Mouse (Mus musculus) adrenal gland, postnatal 10 days (tissue): ENCODE data around the gene Nlk. TPM values are rescaled to one million over a fixed set of nuclear protein-coding genes. Genes with fewer than 3 reads are reported as not detected.
"Not testable (repeated sequence)": the region's sequence is repeated elsewhere in the genome, so short reads cannot be mapped to it uniquely, and the experiment has no call there.

ENCODE experiments used
- DNase-seq: peaks from one replicate; pipeline ENCODE4 v3.0.0; 2021; ENCODE audit warnings: mixed read lengths
- total RNA-seq, 2 experiments: library from RNA; stranded (reverse); gene quantifications; 2 replicates each; pipeline ENCODE4 v1.2.3; 2021

Nlk gene
- total RNA-seq, 2 experiments from 2014 or later, result 29.1 to 33.5 TPM

DNA sequence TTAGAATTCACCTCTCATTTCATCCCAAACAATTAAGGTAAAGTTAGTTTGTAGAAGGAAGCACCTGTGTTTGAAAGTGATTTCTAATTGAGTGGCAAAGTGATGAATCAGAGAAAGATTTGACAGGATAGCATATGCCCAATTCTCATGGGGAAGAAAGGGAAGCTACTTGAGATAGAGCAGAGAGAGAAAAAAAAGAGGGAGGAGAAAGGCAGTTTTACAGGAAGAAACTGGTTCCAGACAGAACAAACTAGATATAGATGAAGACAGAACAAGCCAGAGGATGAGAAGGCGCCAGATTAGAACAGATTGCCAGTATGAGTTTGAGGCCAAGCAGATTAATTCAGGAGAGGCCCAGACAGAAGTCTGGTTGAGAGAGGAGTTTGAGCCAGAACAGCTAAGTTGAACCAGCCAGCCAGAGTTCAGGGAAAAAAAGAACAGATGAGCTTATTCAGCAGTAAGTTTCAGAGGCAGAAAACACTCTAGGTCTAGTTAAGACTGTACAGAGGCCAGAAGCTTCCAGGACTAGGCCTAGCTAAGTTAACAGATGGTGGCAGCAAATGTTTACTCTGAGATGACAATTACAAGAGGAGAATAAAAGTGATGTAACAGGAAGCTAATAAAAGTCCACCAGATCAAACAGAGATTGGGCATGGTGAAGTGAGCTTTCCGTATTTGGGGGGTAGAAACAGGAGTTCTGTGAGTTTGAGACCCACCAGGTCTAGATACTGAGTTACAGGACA lies 149.3 kb downstream of the Nlk start:
- no peak for DNase-seq

DNA sequence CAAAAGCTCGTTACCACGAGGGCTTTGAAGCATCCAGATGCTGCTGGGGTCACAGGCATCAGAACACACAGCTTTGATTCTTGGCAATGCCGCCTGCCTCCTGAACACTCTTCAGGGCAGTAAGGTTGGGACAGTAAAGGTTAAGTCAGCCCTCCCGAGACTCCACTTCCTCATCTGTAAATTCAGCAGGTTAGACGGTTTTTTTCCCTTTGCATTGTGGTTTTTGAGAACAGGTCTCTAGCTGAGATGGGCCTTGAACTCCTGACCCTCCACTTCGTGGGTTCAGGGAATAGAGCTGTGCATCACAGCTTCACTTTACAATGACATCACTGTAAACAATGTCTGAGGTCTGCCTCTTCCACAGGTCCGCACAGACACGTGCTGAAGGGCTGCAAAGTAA lies 152.0 kb downstream of the Nlk start:
- no peak for DNase-seq

DNA sequence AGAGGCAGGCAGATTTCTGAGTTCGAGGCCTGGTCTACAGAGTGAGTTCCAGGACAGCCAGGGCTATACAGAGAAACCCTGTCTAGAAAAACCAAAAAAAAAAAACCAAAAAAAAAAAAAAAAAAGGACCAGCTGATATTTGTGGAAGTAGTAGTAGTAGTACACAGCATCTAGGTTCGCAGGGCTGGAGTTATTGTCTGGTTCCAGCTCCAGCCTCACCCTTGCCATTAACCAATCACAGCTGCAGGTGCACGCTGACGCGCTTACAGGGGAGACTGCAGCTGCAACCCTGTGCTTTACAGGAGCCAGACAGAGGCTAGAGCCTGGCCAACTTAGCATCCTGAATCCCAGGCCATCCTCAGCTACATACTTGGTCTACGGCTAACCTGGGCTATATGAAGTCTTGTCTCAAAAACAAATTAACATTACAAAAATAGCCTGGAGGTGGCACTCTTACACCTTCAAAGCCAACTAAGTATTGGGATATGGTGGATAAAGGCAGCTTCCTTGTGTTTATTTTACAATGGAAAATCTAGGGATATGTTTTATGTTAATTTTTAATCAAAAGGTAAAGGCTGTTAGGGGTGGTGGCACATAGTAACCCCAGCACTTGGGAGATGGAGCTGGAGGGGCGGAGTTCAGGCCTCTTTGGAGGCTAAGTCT lies 152.6 kb downstream of the Nlk start:
- DNase-seq, result no peak

GRCm38 (mm10) chr11:78540358-78540757 lies 156.8 kb downstream of the Nlk start:
- peak; percentile 48 for DNase-seq

DNA sequence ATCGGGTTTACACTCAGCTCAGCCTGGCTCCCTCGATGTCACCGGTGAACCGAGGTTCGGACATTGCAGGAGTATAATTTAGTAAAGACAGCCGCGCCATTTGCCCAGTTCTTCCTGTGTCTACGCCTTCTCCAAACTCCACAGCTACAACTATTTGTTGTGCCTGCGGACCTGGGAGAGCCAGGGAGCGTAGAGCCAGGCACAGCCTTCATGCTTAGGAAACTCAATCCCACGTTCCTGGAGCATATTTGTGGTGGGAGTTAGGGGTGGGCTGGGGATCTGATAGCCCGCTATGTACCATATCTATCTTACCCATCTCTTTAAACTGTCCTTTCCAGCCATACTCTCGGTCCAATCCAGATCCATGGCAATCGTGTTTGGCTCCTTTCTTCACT lies 160.5 kb downstream of the Nlk start:
- DNase-seq, result no peak

GRCm38 (mm10) chr11:78536080-78536689 lies 161.0 kb downstream of the Nlk start, which contains the start of the genes Tnfaip1 and Ift20:
Gene Tnfaip1, minus strand, starts transcription at chr11:78536332.
Gene Ift20, plus strand, starts transcription at chr11:78536361.
- peak; percentile 97 for DNase-seq

GRCm38 (mm10) chr11:78535376-78536079 lies 161.6 kb downstream of the Nlk start:
- DNase-seq, result peak; percentile 47

GRCm38 (mm10) chr11:78534516-78534915 lies 162.7 kb downstream of the Nlk start:
- no peak for DNase-seq

DNA sequence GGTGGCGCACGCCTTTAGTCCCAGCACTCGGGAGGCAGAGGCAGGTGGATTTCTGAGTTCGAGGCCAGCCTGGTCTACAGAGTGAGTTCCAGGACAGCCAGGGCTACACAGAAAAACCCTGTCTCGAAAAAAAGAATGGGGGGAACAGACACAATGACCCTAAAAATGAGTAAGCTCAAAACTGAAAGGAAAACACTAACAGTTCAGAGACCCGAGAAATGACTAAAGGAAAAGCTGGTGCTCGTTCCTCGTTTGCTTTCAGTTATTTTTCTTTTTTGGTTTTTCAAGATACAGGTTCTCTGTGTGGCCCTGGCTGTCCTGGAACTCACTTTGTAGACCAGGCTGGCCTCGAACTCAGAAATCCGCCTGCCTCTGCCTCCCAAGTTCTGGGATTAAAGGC lies 165.7 kb downstream of the Nlk start:
- DNase-seq, result not testable (repeated sequence)

- DNase-seq, result peak; percentile 33
Measured at GRCm38 (mm10) chr11:78531046-78531445, 166.1 kb downstream of the Nlk start.

GRCm38 (mm10) chr11:78530001-78530400 lies 167.2 kb downstream of the Nlk start:
- DNase-seq, result no peak

- DNase-seq, result no peak
Measured at GRCm38 (mm10) chr11:78528714-78529113, 168.5 kb downstream of the Nlk start.

GRCm38 (mm10) chr11:78524838-78525237 lies 172.3 kb downstream of the Nlk start:
- no peak for DNase-seq

DNA sequence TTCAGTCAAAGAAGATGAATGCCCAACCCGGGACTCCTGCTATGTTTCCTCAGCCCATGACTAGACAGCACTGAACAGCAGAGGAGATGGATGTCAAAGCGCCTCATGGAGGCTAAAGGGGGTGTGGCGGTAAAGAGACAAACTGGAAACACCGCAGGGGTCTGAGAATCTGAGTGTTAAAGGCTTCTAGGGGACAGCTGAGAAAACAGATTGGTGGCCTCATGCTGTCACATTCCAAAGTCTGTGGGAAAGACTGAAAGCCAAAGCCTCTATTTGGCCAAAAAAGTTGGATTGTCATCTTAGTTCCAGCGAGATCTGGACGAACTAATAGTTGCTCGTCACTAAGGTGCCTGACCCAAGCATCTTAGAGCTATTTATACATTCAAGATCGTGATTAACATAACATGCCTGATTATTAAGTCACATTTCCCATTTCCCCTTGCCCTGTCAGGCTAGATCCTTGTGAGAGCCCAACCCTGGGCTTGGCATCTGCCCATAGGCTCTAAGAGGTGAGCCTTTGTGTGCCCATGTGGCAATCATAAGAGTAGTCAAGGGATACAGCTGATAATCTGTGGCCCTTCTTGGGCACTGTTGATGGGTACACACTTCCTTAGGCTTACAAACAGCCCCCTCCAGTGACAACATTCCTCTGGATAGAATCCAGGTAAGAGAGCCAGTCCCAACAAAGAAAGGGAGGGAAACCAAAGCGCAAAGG lies 173.8 kb downstream of the Nlk start:
- no peak for DNase-seq

DNA sequence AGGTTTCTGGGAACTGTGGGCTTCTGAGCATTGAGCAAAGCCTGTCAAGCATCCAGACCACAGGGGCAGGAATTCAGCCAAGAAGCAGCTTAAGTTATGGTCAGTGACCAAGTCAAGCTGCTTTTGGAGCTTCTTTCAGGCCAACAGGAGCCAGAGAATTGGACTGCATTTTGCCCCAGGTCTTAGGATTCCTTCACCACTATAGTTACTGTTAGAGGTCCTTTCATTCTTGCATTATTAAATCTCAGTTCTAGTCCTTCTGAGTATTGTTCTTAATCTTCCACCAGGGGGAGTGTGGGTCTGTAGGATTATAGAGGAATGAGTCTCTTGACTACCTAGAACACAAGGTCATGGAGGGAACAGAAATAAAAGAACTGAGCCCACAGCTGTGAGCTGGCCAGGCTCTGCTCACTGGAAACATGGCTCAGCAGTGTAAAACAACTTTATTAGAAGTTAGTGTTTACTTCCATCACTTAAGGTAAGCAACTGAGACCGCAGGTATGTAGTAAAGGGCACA lies 174.6 kb downstream of the Nlk start:
- no peak for DNase-seq

GRCm38 (mm10) chr11:78521880-78522279 lies 175.3 kb downstream of the Nlk start:
- no peak for DNase-seq

- no peak for DNase-seq
Measured at GRCm38 (mm10) chr11:78518931-78519330, 178.2 kb downstream of the Nlk start.
